8 mouse cellular contexts compared by ENCODE assay signal in the genomic region with DNA sequence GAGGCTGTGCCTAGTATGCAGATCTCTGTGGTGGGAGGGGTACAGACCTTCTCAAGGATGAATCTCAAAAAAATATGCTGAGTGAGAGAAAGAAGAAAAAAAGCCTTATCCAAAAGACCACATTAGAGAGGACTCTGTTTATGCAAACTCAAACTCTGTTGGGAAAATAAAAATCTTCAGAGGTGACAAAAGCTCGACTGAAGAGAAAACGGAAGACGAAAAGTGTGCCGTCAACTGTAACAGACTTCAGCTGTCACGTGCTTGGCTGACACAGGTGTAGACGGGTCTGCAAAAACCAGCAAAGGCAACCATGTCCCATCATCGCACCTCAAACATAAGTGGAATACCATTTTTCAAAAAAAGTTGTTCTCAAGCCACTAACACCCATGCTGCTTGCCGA. TPM values are rescaled to one million over a fixed set of nuclear protein-coding genes. Genes with fewer than 3 reads are reported as not detected.
DNase-seq lines count a peak whose midpoint lies in the region; ATAC-seq lines count a peak whose summit lies in the region.

No protein-coding gene starts in this region.

- H3K4me2 ChIP-seq in heart, embryonic 15.5 days = peak overlapping the region; percentile 77
- peak overlapping the region; percentile 90 for H3K4me2 ChIP-seq in hindbrain, embryonic 16.5 days (ENCODE audit: low read length)
- peak overlapping the region; percentile 86 for H3K4me2 ChIP-seq in neural tube, embryonic 13.5 days

- DNase-seq in heart, adult 8-10 months (ENCODE audit: low spot score) = no peak
- DNase-seq in T-cell, adult 2 months (ENCODE audit: low spot score) = peak; percentile 11
- DNase-seq in kidney, adult 18-20 months = no peak
- no peak for DNase-seq in ovary, postnatal 36 days (ENCODE audit: low spot score)

- H3K9ac ChIP-seq in heart, embryonic 15.5 days = peak overlapping the region; percentile 97
- peak overlapping the region; percentile 17; the same call in 1 of the 2 replicates for H3K9ac ChIP-seq in hindbrain, embryonic 16.5 days (ENCODE audit: low read depth, low read length)
- H3K9ac ChIP-seq in neural tube, embryonic 13.5 days = peak overlapping the region; percentile 97

- ATAC-seq in heart, embryonic 15.5 days (replicated peaks; ENCODE audit: insufficient number of reproducible peaks, insufficient read depth, low FRiP score, low read depth) = no peak
- ATAC-seq in hindbrain, embryonic 16.5 days = no peak
- no peak for ATAC-seq in neural tube, embryonic 13.5 days (ENCODE audit: low read depth)
- ATAC-seq in monocyte, adult 5-6 weeks (replicated peaks; ENCODE audit: insufficient number of reproducible peaks, low FRiP score, low TSS enrichment, poor library complexity, severe bottlenecking) = no peak

- 42% methylated on average over 8 of the region's 8 CpGs for WGBS in heart, embryonic 15.5 days
- WGBS in hindbrain, embryonic 16.5 days = 65% methylated on average over 8 of the region's 8 CpGs
- 78% methylated on average over 8 of the region's 8 CpGs for whole genome bisulfite sequencing in neural tube, embryonic 13.5 days

- no peak overlapping the region for H3K27ac ChIP-seq in heart, embryonic 15.5 days
- H3K27ac ChIP-seq in hindbrain, embryonic 16.5 days (ENCODE audit: low read depth, low read length) = no peak overlapping the region
- H3K27ac ChIP-seq in neural tube, embryonic 13.5 days (replicated peaks) = no peak overlapping the region

- H3K4me1 ChIP-seq in heart, embryonic 15.5 days (replicated peaks) = peaks cover 33% of the 10 kb centered on the region
- peaks cover 31% of the 10 kb centered on the region for H3K4me1 ChIP-seq in hindbrain, embryonic 16.5 days (ENCODE audit: control insufficient read depth, insufficient read depth, low read depth, low read length)
- H3K4me1 ChIP-seq in neural tube, embryonic 13.5 days (replicated peaks) = peaks cover 39% of the 10 kb centered on the region

- H3K27me3 ChIP-seq in heart, embryonic 15.5 days = no peaks in the 10 kb centered on the region
- no peaks in the 10 kb centered on the region for H3K27me3 ChIP-seq in hindbrain, embryonic 16.5 days (replicated peaks; ENCODE audit: control insufficient read depth, insufficient read depth, low read length)
- H3K27me3 ChIP-seq in neural tube, embryonic 13.5 days = no peaks in the 10 kb centered on the region

- no peaks in the 10 kb centered on the region for H3K36me3 ChIP-seq in heart, embryonic 15.5 days
- no peaks in the 10 kb centered on the region for H3K36me3 ChIP-seq in hindbrain, embryonic 16.5 days (ENCODE audit: control insufficient read depth, insufficient read depth, low read length)
- H3K36me3 ChIP-seq in neural tube, embryonic 13.5 days = no peaks in the 10 kb centered on the region

- peak overlapping the region; percentile 92 for H3K4me3 ChIP-seq in heart, embryonic 15.5 days
- peak overlapping the region; percentile 100 for H3K4me3 ChIP-seq in hindbrain, embryonic 16.5 days (ENCODE audit: low read length)
- H3K4me3 ChIP-seq in neural tube, embryonic 13.5 days = peak overlapping the region; percentile 95

- H3K9me3 ChIP-seq in heart, embryonic 15.5 days (replicated peaks) = no peaks in the 10 kb centered on the region
- no peaks in the 10 kb centered on the region for H3K9me3 ChIP-seq in hindbrain, embryonic 16.5 days (ENCODE audit: control insufficient read depth, low read length)
- no peaks in the 10 kb centered on the region for H3K9me3 ChIP-seq in neural tube, embryonic 13.5 days

RNA-seq across cellular contexts. Expression of a gene that starts 1.7 kb away (rescaled TPM):
- 68.4 and 81.4 TPM in 2 replicates for polyA plus RNA-seq in heart, embryonic 15.5 days (2015; fragmentation: Nextera tagmentation; extraction: Ambion mirVana)
- total RNA-seq in heart, adult 8-10 months (2022) = 10 to 100 TPM; 46.8 to 51.6 (median 48.3) TPM
- polyA plus RNA-seq in hindbrain, embryonic 16.5 days (2015; fragmentation: Nextera tagmentation; extraction: Ambion mirVana) = 129 and 142 TPM in 2 replicates
- polyA plus RNA-seq in neural tube, embryonic 13.5 days (2015; fragmentation: Nextera tagmentation; extraction: Ambion mirVana) = 142 and 154 TPM in 2 replicates
- total RNA-seq in monocyte, adult 5-6 weeks (2017) = 45.1 to 61.2 TPM (median 45.8 TPM) in 3 replicates

RNA-seq across cellular contexts. Expression of a gene that starts 56.4 kb away (rescaled TPM):
- 29.5 and 30.3 TPM in 2 replicates for polyA plus RNA-seq in heart, embryonic 15.5 days (2015; fragmentation: Nextera tagmentation; extraction: Ambion mirVana)
- total RNA-seq in heart, adult 8-10 months (2022) = 10 to 100 TPM; 21.2 to 26.2 (median 24.6) TPM
- 53.5 and 56.3 TPM in 2 replicates for polyA plus RNA-seq in hindbrain, embryonic 16.5 days (2015; fragmentation: Nextera tagmentation; extraction: Ambion mirVana)
- 76.8 and 80.8 TPM in 2 replicates for polyA plus RNA-seq in neural tube, embryonic 13.5 days (2015; fragmentation: Nextera tagmentation; extraction: Ambion mirVana)
- total RNA-seq in monocyte, adult 5-6 weeks (2017) = 42.7 to 88.2 TPM (median 44.6 TPM) in 3 replicates

Comparison
In these comparisons a context has a peak if more than half of its experiments do, and no peak if none do; other contexts are left out.
1. H3K9ac ChIP-seq: peak in every context shown above with its lines; median percentile 97 in heart, embryonic 15.5 days; 97 in neural tube, embryonic 13.5 days; 17 in hindbrain, embryonic 16.5 days.